Mouse (Mus musculus) B cell, adult 2 months (primary cell): ENCODE data around the gene Cdkn2aip.

Experiments
- DNase-seq, 2 experiments: peaks; one replicate each; pipeline ENCODE4 v3.0.0; 2022

Cdkn2aip gene

DNA sequence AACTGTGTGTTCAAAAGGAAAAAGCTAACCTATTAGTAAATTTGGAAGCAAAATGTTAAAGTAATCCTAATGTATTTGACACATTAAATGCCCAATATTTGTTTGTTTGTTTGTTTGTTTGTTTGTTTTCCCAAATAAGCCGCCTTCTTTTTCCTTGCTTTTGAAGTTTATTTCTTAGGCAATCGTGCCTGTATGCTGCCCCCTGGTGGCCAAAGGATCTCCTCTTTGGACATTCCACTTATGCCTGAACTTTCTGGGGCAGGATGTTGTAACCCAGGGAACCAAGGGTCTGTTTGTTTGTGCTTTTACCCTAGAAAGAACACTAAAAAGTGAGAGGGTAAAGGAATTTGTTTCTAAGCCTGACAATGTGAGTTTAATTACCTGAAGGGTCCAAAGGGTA, 20.6 kb downstream of the Cdkn2aip start:
- DNase-seq = peak; percentile 86 to 88

GRCm38 (mm10) chr8:47691831-47692230, 21.9 kb downstream of the Cdkn2aip start:
- no peak for DNase-seq

DNA sequence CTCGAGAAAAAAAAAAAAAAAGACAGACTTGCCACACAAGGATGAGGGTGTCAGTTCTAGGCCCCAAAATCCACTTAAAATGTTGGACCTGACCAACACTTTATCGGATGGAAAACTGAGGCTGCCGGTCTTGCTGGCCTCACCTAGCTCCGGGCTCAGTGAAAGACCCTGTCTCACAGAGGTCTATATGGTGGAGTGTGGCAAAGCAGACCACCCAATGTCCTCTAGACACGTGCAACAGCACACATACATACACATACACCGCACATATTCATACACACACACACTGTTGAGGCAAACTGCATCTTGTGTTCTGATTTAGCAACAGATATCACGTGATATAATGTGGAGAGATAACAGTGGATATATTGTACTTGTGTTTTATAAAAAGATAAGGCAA, 22.4 kb downstream of the Cdkn2aip start:
- no peak for DNase-seq

- no peak for DNase-seq
Measured at GRCm38 (mm10) chr8:47690674-47691078, 23.1 kb downstream of the Cdkn2aip start.

- peak; percentile 58 to 63 for DNase-seq
Measured at GRCm38 (mm10) chr8:47689704-47690326, 23.9 kb downstream of the Cdkn2aip start.

DNA sequence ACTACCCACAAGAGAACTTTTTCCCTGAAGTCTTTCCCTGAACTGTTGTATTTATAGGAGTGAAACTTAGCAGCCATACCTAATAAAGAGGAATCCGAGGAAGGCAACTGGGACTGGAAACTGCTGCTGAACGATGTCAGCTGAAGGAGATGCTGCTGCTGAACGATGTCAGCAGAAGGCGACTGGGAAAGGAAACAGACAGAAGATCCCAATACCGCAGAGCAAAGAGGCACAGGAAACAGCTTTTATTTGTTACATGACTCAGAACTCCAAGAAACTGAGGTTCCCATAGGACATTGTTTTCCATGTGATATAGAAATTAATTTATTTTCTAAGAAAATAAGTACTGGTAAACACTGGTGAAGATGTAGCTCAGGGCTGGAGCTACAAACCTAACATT, 29.3 kb downstream of the Cdkn2aip start:
- no peak for DNase-seq

- DNase-seq = no peak
Measured at GRCm38 (mm10) chr8:47683994-47684393, 29.7 kb downstream of the Cdkn2aip start.

DNA sequence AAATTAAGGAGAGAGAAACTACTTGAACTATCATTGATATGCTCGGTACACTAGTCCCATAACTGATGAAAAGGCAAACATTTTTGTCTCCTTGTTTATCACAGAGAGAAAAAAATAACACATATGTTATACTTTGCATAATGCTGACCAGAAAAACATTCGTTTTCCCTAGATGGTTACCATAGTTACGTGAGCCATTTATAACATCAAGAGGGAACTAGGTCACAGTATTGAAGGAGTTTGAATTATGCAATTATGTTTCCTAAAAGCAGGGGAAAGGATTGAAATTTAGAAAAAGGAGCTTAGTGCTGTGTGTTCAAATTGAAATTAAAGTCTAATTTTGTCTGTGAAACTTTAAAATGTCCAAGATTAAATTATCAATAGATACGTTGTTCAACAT, 33.4 kb downstream of the Cdkn2aip start:
- DNase-seq = no peak

DNA sequence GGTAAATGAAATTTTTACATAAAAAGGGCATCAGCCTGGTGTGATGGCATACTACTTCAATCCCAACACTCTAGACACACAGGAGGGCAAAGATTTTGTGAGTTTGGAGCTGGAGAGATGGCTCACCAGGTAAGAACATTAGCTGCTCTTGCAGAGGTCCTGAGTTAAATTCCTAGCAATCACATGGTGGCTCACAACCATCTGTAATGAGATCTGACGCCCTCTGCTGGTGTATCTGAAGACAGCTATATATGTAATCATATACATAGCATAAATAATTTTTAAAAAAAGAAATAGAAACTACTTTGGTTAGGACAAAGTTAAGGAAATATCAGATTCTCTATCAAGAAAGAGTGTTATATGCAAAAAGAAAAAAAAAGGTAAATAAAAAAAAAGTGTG, 34.1 kb downstream of the Cdkn2aip start:
- DNase-seq = peak in 1 of 2 experiments; percentile 8

- DNase-seq = peak in 1 of 2 experiments; percentile 7
Measured at GRCm38 (mm10) chr8:47676631-47677030, 37.1 kb downstream of the Cdkn2aip start.

GRCm38 (mm10) chr8:47676224-47676623, 37.5 kb downstream of the Cdkn2aip start:
- DNase-seq = no peak

- DNase-seq = peak in 1 of 2 experiments; percentile 68
Measured at GRCm38 (mm10) chr8:47675786-47676185, 37.9 kb downstream of the Cdkn2aip start.

GRCm38 (mm10) chr8:47674777-47675710, 38.7 kb downstream of the Cdkn2aip start, which contains the start of gene Ing2:
Ing2 (minus strand) TSS chr8:47675556.
- peak; percentile 100 for DNase-seq

DNA sequence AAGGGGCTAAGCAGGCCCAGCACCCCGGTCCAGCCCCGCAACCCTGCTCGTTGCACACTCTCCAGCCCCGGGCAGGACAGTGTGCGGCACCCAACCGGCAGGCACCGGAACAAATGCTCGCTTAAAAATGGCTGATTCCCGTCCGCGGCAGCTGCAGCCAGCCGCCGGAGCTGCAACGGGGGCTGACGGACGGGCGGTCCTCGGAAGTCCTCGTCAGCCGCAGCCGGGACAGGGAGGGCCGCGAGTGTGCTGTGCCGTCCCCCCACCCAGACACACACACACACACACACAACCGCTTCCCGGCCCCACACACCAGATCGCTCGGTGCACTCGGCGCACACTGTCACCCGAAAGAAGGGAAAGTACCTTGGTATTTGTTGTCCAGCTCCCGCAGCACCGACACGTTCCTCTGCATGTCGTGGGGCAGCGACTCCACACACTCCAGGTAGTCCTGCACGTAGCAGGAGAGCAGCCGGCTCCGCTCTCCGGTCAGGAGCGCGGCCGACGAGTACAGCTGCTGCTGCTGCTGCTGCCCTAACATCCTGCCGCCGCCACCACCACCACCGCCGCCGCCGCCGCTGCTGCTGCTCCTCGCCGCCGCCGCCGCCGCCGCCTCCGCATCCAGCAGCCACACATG, 39.5 kb downstream of the Cdkn2aip start:
- DNase-seq = no peak

- DNase-seq = peak; percentile 94 to 96
Measured at GRCm38 (mm10) chr8:47673317-47674139, 40.2 kb downstream of the Cdkn2aip start.

DNA sequence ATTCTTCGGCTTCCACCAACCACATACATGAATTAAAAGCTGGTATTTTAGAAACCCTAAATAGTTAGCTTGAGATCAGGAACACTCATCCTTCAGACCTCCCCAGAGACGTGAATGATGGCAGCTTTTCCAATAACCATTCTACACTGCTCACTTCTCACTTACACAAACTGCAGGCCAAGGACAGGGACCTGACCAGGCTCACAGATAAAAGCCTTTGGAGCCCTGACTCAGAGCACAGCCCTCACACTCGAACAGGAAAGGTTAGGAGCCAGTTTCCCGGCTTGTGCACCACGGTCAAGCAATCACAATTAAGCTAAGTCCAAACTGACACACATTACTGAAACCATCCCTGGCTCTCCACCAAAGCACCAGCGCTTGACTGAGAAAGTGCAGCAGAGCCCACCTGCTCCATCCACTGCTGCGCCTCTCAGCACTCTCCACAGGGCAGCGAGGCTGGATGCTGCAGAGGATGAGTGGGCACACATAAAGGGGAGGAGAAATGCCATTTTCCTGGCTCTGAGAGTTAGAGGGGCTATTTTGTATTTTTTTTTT, 49.4 kb downstream of the Cdkn2aip start:
- no peak for DNase-seq

GRCm38 (mm10) chr8:47663201-47663600, 50.5 kb downstream of the Cdkn2aip start:
- no peak for DNase-seq

GRCm38 (mm10) chr8:47662716-47663115, 51.0 kb downstream of the Cdkn2aip start:
- DNase-seq = no peak

DNA sequence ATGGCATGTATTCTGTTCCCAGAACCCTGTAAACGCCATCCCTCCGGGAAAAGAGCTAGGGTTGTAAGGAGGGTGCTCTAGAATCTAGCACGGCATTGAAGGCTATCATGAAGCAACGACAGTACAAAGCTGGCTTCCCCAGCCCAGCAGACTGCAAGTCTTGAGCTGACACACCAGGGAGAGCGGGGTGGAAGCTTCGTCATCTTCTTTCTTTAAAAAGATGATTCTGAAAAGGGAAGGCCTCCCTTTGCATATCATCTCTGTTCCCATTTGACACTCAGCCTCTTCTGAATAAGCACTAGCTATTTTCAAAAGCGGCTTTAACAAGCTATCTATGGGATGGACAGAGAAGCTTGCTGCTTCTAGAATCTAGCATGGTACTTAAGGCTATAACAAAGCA, 53.3 kb downstream of the Cdkn2aip start:
- no peak for DNase-seq

- DNase-seq = no peak
Measured at GRCm38 (mm10) chr8:47659463-47659862, 54.3 kb downstream of the Cdkn2aip start.
